In the genomic region with DNA sequence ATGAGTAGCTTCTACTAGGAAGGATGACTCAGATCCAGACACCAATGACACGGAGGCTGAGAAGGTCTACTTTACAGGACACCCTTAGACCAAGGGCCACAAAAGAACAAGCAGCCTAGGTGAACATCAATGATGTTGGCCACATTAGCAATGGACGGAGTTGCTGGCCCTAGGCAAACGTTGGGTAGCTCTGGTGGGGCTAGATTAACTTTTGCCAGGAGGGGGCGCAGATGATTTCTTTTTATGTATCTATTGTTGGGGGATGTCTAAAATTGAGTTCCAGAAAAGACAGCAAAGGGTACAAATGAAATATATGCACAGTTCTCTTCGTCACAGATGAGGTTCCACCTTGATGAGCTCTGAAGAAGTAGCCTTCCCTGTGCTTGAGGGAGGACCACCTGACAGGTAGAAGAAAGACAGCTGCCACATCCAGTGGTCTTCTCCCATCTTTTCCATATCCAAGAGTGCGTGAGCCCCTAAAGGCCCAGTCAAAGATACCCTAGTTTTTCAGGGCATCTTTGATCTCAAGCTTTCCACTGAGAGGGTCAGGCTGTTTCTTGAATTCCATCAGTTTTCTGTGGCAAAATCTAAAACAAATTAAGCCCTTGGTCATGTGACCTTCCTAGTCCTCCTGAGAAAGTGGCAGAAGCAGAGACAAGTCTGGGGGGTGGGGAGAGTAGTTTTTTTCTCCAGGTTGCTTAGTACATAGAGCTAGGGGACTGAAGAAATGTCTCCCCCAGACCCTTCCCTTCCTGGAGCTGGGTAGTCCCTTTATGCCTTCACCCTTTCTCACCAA, we compare ENCODE assay signal across 9 mouse cellular contexts.
DNase-seq lines count a peak whose midpoint lies in the region; TF ChIP-seq lines count a peak whose summit lies in the region.
"Had no signal": no experiment of that assay in that cellular context is flagged by ENCODE, and none has a peak within 500 bp of the region (broad histone marks: within the 10 kb centered on the region; RNA-seq: fewer than 3 reads in every experiment).

No protein-coding gene starts in this region.

- TF ChIP-seq POLR2A in cerebellum, adult 2 months (IDR thresholded peaks at IDR 0.05; ENCODE audit: borderline replicate concordance, insufficient read depth, low read length) = no peak

- H3K27ac ChIP-seq in cerebellum, adult 2 months (ENCODE audit: insufficient read depth, low read length) = no peak overlapping the region
- H3K27ac ChIP-seq: heart, embryonic 13.5 days had no signal

- WGBS in cerebellum, adult 2 months = 71% methylated on average over 6 of the region's 6 CpGs

- no peaks in the 10 kb centered on the region for H3K27me3 ChIP-seq in cerebellum, adult 2 months (ENCODE audit: control insufficient read depth, insufficient read depth, low read length)
- H3K27me3 ChIP-seq: heart, embryonic 13.5 days had no signal

- H3K4me1 ChIP-seq in cerebellum, adult 2 months (ENCODE audit: control insufficient read depth, insufficient read depth, low read length) = no peaks in the 10 kb centered on the region

- H3K4me3 ChIP-seq in cerebellum, adult 2 months (replicated peaks; ENCODE audit: insufficient read depth, low read depth, low read length) = no peak overlapping the region
- H3K4me3 ChIP-seq: heart, embryonic 13.5 days had no signal

- DNase-seq in cerebellum, adult 2 months = peak in 1 of 2 experiments; percentile 25
- no peak for DNase-seq in cerebellum, adult 11-12 months
- DNase-seq in ovary, postnatal 14 days (ENCODE audit: low spot score) = peak; percentile 53
- no peak for DNase-seq in ovary, postnatal 10 days (ENCODE audit: low spot score)
- DNase-seq in cerebellum, adult 9-10 months = peak; percentile 31
- peak; percentile 64 to 84 for DNase-seq in kidney, postnatal 36 days
- DNase-seq in lung, postnatal 25 days (ENCODE audit: low spot score) = peak; percentile 61
- DNase-seq in thymus, postnatal 14 days = peak; percentile 74

- TF ChIP-seq CTCF in cerebellum, adult 2 months (IDR thresholded peaks at IDR 0.05; ENCODE audit: borderline replicate concordance, insufficient read depth, low read depth, low read length) = 0 out of 2 replicates have a peak, but pooled peaks have one; percentile 6

Comparison
In these comparisons a context has a peak if more than half of its experiments do, and no peak if none do; other contexts are left out.
1. DNase-seq: peak in ovary, postnatal 14 days (single experiment), cerebellum, adult 9-10 months (single experiment), kidney, postnatal 36 days (2 of 2), lung, postnatal 25 days (single experiment) and thymus, postnatal 14 days (single experiment); none in cerebellum, adult 11-12 months (single experiment) and ovary, postnatal 10 days (single experiment).